Mouse (Mus musculus): Measurements from ENCODE around the gene Gm26965.

Gene Gm26965

GRCm38 (mm10) chr13:67525753-67526410, at the start of gene Gm26965, which contains the start of gene Zfp87:
Gene Gm26965 (minus strand): TSS chr13:67526151.
Gene Zfp87 (minus strand): TSS chr13:67526177.
- peak; percentile 95 for DNase-seq (ENCODE audit: low spot score in 2 of 2)

DNA sequence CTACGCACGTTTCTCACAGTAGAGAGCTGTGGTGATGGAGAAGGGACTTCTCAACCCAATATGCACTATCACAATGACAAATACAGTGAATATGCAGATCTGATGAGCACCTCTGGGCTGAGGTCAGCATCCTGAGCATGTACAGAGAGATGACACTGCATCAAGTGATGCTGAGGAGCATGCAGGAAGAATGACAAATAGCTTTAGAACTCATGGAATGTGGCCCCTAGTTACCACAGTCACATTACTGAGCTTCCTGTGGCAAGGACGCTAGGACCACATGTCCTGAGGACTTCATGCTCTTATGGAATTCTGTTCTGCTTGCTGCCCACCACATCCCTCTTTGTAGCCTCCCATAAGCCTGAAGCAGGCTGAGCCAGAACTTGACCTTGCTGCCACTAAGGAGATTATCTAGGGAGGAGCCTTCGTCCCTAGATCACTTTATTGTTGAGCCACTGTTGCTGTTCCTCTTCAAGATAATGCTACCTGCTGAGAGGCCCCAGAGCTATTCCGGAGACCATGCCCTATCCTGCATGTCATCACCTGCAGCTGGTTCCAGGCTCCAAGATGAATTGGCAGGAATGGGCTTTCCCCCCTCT, 46.7 kb upstream of the Gm26965 start:
- DNase-seq (ENCODE audit: low spot score in 2 of 2): no peak

GRCm38 (mm10) chr13:67553730-67554129, 27.8 kb upstream of the Gm26965 start, which contains the start of gene Zfp748:
Gene Zfp748 (minus strand): TSS chr13:67553830.
- DNase-seq (ENCODE audit: low spot score in 2 of 2): no peak

DNA sequence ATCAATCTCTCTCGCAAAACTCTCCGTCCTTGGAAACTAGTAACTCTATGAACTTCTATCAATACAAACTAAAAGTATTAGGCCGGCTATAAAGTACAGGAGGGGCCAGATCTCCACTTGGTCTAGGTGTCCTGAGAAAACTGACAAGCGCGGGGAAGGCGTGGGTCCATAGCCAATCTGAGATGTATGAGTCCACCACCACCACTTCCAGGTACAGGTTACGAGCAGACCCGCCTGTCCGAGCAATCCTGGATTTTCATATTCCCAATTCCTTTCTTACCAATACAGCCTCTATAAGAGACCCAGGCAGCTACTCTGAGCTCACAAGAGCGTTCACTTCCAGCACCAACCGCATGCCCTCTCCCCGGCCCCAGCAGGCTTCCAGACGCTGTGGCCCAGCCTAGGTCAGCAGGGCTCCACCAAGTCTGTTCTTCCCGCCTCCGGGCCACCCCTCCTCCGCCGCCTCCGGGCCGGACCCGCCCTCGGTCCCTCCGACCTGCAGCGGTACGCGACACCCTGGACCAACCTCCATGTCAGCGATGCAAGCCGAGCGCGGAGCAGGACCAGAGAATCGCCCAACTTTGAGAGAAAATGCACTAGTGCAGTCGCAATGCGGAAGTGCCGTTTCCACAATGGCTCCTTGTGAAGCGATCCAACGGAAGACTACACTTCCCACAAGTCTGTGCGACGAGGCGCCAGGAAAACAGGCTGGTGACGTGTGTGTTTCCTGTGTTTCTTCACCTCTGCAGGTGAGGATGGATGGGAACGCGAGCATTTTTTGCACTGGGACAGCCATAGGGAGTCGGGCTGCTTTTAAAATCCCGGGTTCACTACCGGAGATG, 26.8 kb upstream of the Gm26965 start:
- DNase-seq (ENCODE audit: low spot score in 2 of 2): peak; percentile 87 to 89

DNA sequence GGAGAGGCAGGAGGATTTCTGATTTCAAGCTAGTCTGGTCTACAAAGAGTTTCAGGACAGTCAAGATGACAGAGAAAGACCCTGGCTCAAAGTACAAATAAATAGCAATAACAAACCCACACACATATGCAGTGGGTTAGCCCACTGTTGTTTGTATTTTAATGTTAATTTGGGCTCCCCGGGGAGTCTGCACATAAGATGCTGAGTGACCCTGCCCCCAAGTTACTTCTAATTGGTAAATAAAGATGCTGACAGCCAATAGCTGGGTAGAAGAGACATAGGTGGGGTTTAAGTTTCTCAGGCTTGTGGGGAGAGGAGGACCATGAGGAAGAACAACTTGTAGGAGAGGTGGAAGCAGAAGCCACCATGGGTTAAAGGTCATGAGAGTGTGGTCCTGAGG, 20.0 kb upstream of the Gm26965 start:
- DNase-seq (ENCODE audit: low spot score in 2 of 2): no peak

DNA sequence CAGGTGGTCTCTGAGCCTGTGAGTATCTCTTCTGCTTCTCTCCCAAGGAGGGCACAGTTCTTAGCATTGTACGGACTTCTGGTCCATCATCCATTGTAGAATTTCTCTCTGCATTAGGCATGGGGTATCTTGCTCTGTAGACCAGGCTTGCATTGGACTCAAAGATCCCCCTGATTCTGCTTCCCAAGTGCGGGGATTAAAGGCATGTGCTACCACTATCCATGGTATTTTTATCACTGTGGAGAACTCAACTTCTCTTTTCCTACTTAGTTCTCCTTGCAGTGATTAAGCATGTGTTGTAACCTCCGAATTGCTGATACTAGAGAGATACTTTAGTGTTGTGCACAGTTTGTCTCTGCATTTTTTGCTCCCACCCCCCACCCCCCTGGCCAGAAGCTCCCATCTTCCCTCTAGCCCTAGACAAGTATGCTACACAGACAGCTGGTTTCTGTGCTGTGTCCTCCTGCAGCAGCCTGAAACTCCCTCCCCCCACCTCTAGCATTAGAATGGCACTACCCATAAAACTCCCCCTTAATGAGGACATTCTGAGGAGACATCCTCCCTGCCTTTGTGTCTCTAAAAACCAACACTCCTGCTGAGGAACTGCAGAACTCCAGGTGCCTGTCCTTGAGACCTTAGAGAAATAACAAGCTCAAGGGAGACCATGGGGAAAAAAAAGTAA, 1.2 kb upstream of the Gm26965 start:
- DNase-seq (ENCODE audit: low spot score in 2 of 2): no peak

GRCm38 (mm10) chr13:67500908-67501307, 25.0 kb downstream of the Gm26965 start:
- no peak for DNase-seq (ENCODE audit: low spot score in 2 of 2)

DNA sequence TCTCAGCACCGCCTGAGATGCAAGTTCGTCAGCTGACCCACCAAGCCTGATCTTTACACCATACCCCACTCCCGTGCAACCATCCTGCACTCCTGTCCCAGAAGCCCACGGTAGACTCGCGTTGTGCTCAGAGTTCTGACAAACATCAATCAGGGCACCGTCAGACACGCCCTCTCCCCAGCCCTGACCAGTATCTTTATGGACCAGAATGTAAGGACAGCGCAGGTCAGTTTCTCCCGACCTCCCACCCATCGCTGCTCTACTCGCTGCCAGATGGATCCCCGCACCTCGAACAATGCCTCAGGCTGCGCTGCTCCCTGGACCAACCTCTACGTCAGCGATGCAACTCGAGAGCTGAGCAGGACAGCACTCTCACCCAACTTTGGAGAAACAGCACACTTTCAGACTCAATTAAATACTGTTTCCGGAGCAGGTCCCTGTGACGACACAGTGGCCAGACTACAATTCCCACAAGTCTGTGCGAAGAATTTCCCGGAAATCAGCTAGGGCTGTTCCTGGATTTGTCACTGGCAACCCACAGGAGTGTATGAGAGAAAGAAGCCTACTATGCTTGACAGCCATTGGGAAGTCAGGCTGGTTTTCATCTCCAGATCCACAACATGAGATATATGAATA, 25.7 kb downstream of the Gm26965 start, which contains the start of gene Zfp58:
TSS of gene Zfp58 (minus strand) at position 472 of the 636 bp plus-strand sequence.
- peak; percentile 85 to 87 for DNase-seq (ENCODE audit: low spot score in 2 of 2)

GRCm38 (mm10) chr13:67495631-67496030, 30.3 kb downstream of the Gm26965 start:
- no peak for DNase-seq (ENCODE audit: low spot score in 2 of 2)

- DNase-seq (ENCODE audit: low spot score in 2 of 2): no peak
Observed at GRCm38 (mm10) chr13:67484424-67484811, 41.5 kb downstream of the Gm26965 start.

DNA sequence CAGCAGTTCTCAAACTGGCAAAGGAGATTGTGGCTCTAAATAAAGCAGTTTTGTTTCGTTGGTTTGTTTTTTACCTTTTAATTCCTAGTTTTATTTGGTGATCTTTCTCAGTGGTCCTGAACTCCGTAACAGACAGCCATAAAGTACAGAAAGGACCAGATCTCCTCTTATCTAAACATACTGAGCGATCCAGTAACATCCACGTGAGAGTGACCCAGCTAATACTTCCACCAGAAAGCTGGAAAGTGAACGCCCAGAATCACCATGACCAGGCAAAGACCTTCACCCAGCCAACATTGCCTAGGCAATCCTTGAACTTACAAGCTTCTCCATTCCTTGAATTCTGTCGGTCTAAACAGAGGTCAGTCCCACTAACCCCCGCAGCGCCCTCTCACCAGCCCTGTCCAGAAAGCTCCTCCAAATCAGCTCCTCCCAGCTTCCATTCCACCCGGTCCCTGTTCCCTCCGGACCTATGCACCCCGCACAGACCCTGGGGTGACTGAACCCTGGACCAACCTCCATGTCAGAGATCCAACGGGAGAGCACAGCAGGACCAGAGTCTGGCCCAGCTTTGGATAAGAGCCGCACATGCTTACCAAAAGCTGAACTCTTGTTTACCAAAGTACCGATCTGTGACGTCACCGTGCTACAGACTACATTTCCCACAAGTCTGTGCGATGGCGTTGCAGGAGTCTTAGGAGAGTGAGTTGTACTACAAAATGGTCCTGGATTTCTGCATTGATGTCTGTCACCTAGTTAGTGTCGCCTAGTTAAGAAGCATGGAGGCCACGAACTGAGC, 42.1 kb downstream of the Gm26965 start, which contains the start of gene Zfp874b:
TSS of gene Zfp874b (minus strand) at position 634 of the 799 bp plus-strand sequence.
- peak; percentile 84 to 89 for DNase-seq (ENCODE audit: low spot score in 2 of 2)

- DNase-seq (ENCODE audit: low spot score in 2 of 2): no peak
Observed at GRCm38 (mm10) chr13:67481528-67481927, 44.4 kb downstream of the Gm26965 start.

DNA sequence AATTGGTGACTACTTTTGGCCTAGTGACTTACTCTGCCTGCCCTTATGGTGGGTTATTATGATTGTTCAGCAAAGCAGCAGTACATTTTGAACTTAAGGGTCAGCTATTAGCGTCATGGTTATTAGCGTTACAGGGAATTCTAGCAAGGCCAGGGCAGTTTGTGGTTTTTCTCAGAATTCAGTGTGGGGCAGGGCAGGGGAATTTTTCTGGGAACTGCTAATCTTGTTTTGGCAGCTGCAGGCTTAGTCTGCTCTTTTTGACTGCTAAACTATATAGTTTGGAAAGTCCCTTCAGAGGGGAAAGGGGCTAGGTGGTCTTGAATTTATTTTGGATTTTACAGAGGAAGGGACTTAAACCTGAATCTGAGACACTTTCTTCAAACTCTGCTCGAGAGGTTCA, 56.7 kb downstream of the Gm26965 start:
- no peak for DNase-seq (ENCODE audit: low spot score in 2 of 2)

GRCm38 (mm10) chr13:67463506-67464185, 62.3 kb downstream of the Gm26965 start:
- DNase-seq (ENCODE audit: low spot score in 2 of 2): peak; percentile 43 to 47

GRCm38 (mm10) chr13:67452021-67452309, 74.0 kb downstream of the Gm26965 start:
- DNase-seq (ENCODE audit: low spot score in 2 of 2): no peak

DNA sequence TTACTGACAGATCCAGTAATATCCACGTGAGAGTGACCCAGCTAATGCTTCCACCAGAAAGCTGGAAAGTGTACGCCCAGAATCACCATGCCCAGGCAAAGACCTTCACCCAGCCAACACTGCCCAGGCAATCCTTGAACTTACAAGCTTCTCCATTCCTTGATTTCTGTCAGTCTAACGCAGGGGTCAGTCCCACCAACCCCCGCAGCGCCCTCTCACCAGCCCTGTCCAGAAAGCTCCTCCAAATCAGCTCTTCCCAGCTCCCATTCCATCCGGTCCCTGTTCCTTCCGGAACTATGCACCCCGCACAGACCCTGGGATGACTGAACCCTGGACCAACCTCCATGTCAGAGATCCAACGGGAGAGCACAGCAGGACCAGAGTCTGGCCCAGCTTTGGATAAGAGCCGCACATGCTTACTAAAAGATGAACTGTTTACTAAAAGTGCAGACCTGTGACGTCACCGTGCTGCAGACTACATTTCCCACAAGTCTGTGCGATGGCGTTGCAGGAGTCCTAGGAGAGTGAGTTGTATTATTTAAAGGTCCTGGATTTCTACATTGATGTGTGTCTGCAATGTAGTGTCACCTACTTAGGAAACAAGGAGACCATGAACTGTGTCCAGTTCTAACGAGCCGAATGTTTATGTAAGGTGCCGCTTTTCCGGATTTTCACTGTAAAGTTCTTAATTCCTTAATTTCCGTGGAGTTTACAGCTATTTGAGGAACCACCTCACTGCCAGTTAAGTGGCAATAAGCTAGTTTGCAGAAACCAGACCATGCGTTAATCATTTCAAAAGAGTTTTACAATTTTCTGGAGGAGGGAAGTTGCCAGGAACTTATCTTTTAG, 74.6 kb downstream of the Gm26965 start, which contains the start of gene Zfp874a:
TSS of gene Zfp874a (minus strand) at position 453 of the 849 bp plus-strand sequence.
- DNase-seq (ENCODE audit: low spot score in 2 of 2): peak; percentile 88 to 91

All from spleen, postnatal 36 days (tissue).